Mouse (Mus musculus) kidney, embryonic 14.5 days (tissue): ENCODE results near the gene Syt9. TPM values are rescaled to one million over a fixed set of nuclear protein-coding genes. Genes with fewer than 3 reads are reported as not detected.
A peak's percentile ranks its signal among the peaks of the same experiment; 100 is the strongest.

Experiments used
- ATAC-seq: fragments of 200-750 bp; cut with Nextera tagmentation; 2 replicates; pipeline ENCODE4 v1.8.0; 2017; ENCODE audit warnings: moderate number of reproducible peaks, mild to moderate bottlenecking, moderate TSS enrichment, moderate library complexity; ENCODE audit not compliant: low FRiP score, low TSS enrichment
- H3K27ac ChIP-seq: fragments of 300-500 bp; sonication (generic); 2 replicates; pipeline ENCODE4 v1.5.1; 2014; ENCODE audit warnings: low read depth, mild to moderate bottlenecking, low read length, moderate library complexity, mixed read lengths
- H3K27me3 ChIP-seq: fragments of 300-500 bp; sonication (generic); 2 replicates; pipeline ENCODE4 v1.6.1; 2014; ENCODE audit warnings: mild to moderate bottlenecking, low read length; ENCODE audit not compliant: control insufficient read depth, insufficient read depth
- H3K36me3 ChIP-seq: fragments of 300-500 bp; sonication (generic); 2 replicates; pipeline ENCODE4 v1.6.1; 2014; ENCODE audit warnings: low read length, mixed read lengths; ENCODE audit not compliant: control insufficient read depth, insufficient read depth
- H3K4me1 ChIP-seq: fragments of 300-500 bp; sonication (generic); 2 replicates; pipeline ENCODE4 v1.6.1; 2014; ENCODE audit warnings: low read length, mixed read lengths; ENCODE audit not compliant: control insufficient read depth, insufficient read depth
- H3K4me2 ChIP-seq: fragments of 300-500 bp; sonication (generic); replicated peaks from 2 replicates; pipeline ENCODE4 v1.6.1; 2014; ENCODE audit warnings: low read depth, mild to moderate bottlenecking, low read length
- H3K4me3 ChIP-seq: fragments of 300-500 bp; sonication (generic); 2 replicates; pipeline ENCODE4 v1.5.1; 2014; ENCODE audit warnings: mild to moderate bottlenecking, low read length
- H3K9ac ChIP-seq: fragments of 300-500 bp; sonication (generic); 2 replicates; pipeline ENCODE4 v1.6.1; 2014; ENCODE audit warnings: low read depth, mild to moderate bottlenecking, low read length, moderate library complexity
- H3K9me3 ChIP-seq: fragments of 300-500 bp; sonication (generic); 2 replicates; pipeline ENCODE4 v1.6.1; 2016; ENCODE audit warnings: low read length; ENCODE audit not compliant: control insufficient read depth
- WGBS: fragments of 180-500 bp; shearing (Covaris S2); extraction: QIAGEN DNeasy Blood & Tissue Kit; methylation state at CpG from one replicate; pipeline ENCODE4 v1.1.7; 2014; 5-methylcytosine and 5-hydroxymethylcytosine counted together
- polyA plus RNA-seq: library from polyadenylated mRNA; unstranded; fragments of >200 nt; fragmentation: Nextera tagmentation; extraction: Ambion mirVana; gene quantifications from 2 replicates; pipeline ENCODE4 v1.2.1, GENCODE M21; 2014

Gene Syt9
- polyA plus RNA-seq, 1 experiment from 2014 or later, result 4.8 TPM

- H3K4me3 ChIP-seq, result no peak overlapping the region
- ATAC-seq, result no peak
- no peaks in the 10 kb centered on the region for H3K27me3 ChIP-seq
- H3K4me2 ChIP-seq, result no peak overlapping the region
- no peaks in the 10 kb centered on the region for H3K4me1 ChIP-seq
- H3K27ac ChIP-seq, result no peak overlapping the region
- H3K9ac ChIP-seq, result no peak overlapping the region
- no peaks in the 10 kb centered on the region for H3K36me3 ChIP-seq
- no peaks in the 10 kb centered on the region for H3K9me3 ChIP-seq
- 85% methylated on average over 3 of the region's 3 CpGs for WGBS
Measured at GRCm38 (mm10) chr7:107437381-107437780, 66.9 kb downstream of the Syt9 start.

- no peak overlapping the region for H3K27ac ChIP-seq
- no peak overlapping the region for H3K4me3 ChIP-seq
- H3K27me3 ChIP-seq, result no peaks in the 10 kb centered on the region
- no peaks in the 10 kb centered on the region for H3K4me1 ChIP-seq
- peak; percentile 52; the same call in 1 of the 2 replicates for ATAC-seq
- H3K9me3 ChIP-seq, result no peaks in the 10 kb centered on the region
- H3K36me3 ChIP-seq, result no peaks in the 10 kb centered on the region
- H3K4me2 ChIP-seq, result no peak overlapping the region
- no peak overlapping the region for H3K9ac ChIP-seq
Measured at GRCm38 (mm10) chr7:107444579-107444978, 74.1 kb downstream of the Syt9 start.

- no peaks in the 10 kb centered on the region for H3K27me3 ChIP-seq
- H3K36me3 ChIP-seq, result no peaks in the 10 kb centered on the region
- no peak overlapping the region for H3K9ac ChIP-seq
- H3K9me3 ChIP-seq, result no peaks in the 10 kb centered on the region
- H3K4me3 ChIP-seq, result no peak overlapping the region
- no peak overlapping the region for H3K4me2 ChIP-seq
- peak; percentile 66; the same call in 1 of the 2 replicates for ATAC-seq
- 46% methylated on average over 2 of the region's 2 CpGs for WGBS
- no peak overlapping the region for H3K27ac ChIP-seq
- peaks cover 5% of the 10 kb centered on the region; the same call in 1 of the 2 replicates for H3K4me1 ChIP-seq
Measured at GRCm38 (mm10) chr7:107454660-107455059, 84.1 kb downstream of the Syt9 start.

- peak; percentile 83 for ATAC-seq
- no peak overlapping the region for H3K4me3 ChIP-seq
- no peak overlapping the region for H3K4me2 ChIP-seq
- no peaks in the 10 kb centered on the region for H3K9me3 ChIP-seq
- no peak overlapping the region for H3K27ac ChIP-seq
- peaks cover 5% of the 10 kb centered on the region; the same call in 1 of the 2 replicates for H3K4me1 ChIP-seq
- H3K27me3 ChIP-seq, result no peaks in the 10 kb centered on the region
- H3K36me3 ChIP-seq, result no peaks in the 10 kb centered on the region
- WGBS, result 18% methylated on average over 5 of the region's 5 CpGs
- H3K9ac ChIP-seq, result no peak overlapping the region
Measured at GRCm38 (mm10) chr7:107455118-107455521, 84.6 kb downstream of the Syt9 start.

GRCm38 (mm10) chr7:107461167-107461566, 90.6 kb downstream of the Syt9 start:
- Histone ChIP-seq H3K36me3 (no peaks in the 10 kb centered on the region), H3K4me3 (no peak overlapping the region), H3K4me1 (peaks cover under 1% of the 10 kb centered on the region; the same call in 1 of the 2 replicates), H3K27ac (no peak overlapping the region), H3K9ac (no peak overlapping the region), H3K27me3 (no peaks in the 10 kb centered on the region), H3K9me3 (no peaks in the 10 kb centered on the region), H3K4me2 (no peak overlapping the region)
- ATAC-seq, result no peak
- WGBS, result 88% methylated on average over 4 of the region's 4 CpGs

GRCm38 (mm10) chr7:107461699-107462440, 91.3 kb downstream of the Syt9 start:
- WGBS, result 88% methylated on average over 1 of the region's 1 CpGs
- Histone ChIP-seq H3K4me3 (no peak overlapping the region), H3K27ac (no peak overlapping the region), H3K4me2 (no peak overlapping the region), H3K27me3 (no peaks in the 10 kb centered on the region), H3K4me1 (no peaks in the 10 kb centered on the region), H3K9me3 (no peaks in the 10 kb centered on the region), H3K36me3 (no peaks in the 10 kb centered on the region), H3K9ac (no peak overlapping the region)
- ATAC-seq, result no peak

- Histone ChIP-seq H3K4me3 (no peak overlapping the region), H3K9me3 (no peaks in the 10 kb centered on the region), H3K36me3 (no peaks in the 10 kb centered on the region), H3K4me2 (no peak overlapping the region), H3K27me3 (no peaks in the 10 kb centered on the region), H3K4me1 (no peaks in the 10 kb centered on the region), H3K27ac (no peak overlapping the region), H3K9ac (no peak overlapping the region)
- 3% methylated on average over 3 of the region's 3 CpGs for WGBS
- peak; percentile 66; the same call in 1 of the 2 replicates for ATAC-seq
Measured at GRCm38 (mm10) chr7:107462962-107463361, 92.4 kb downstream of the Syt9 start.

GRCm38 (mm10) chr7:107465081-107465480, 94.6 kb downstream of the Syt9 start:
- H3K4me1 ChIP-seq, result no peaks in the 10 kb centered on the region
- no peak overlapping the region for H3K9ac ChIP-seq
- H3K4me2 ChIP-seq, result no peak overlapping the region
- H3K36me3 ChIP-seq, result no peaks in the 10 kb centered on the region
- H3K27ac ChIP-seq, result no peak overlapping the region
- ATAC-seq, result no peak
- no peak overlapping the region for H3K4me3 ChIP-seq
- H3K27me3 ChIP-seq, result no peaks in the 10 kb centered on the region
- WGBS, result 65% methylated on average over 3 of the region's 3 CpGs
- H3K9me3 ChIP-seq, result no peaks in the 10 kb centered on the region
